Mouse (Mus musculus): Measurements from ENCODE around the gene Nhlrc1.

DNA sequence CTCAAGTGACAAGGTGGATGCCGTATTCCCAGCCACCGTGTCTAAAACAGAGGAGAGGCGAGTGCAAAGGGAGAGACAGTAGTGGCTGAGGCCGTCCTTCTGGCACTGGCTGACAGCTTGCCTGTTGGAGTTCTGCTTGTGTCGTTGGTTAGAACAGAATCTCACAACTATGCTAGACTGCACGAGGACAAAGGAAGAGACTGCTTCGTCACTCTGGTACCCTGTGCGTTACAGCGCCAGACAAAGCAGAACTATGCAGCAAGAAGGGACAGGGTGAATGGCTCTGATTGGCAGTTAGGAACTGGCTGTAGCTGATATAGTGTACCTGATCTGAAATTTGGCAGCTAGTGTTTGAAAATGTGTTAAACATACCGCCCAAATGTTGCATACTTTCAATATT, 39.3 kb upstream of the Nhlrc1 start:
- no peak for TF ChIP-seq MAFK (IDR thresholded peaks at IDR 0.05; ENCODE audit: insufficient read depth, low read depth, low read length)
- no peak for TF ChIP-seq CHD2 (IDR thresholded peaks at IDR 0.05; ENCODE audit: low read depth, low read length)
- TF ChIP-seq ZNF384 (IDR thresholded peaks at IDR 0.05; ENCODE audit: low read depth, low read length), result no peak
- TF ChIP-seq HCFC1 (IDR thresholded peaks at IDR 0.05; ENCODE audit: borderline replicate concordance, insufficient read depth, low read length), result no peak

All from ES-E14 (cell line).